Mouse (Mus musculus): ENCODE measurements around the gene Edf1.
A peak's percentile ranks its signal among the peaks of the same experiment; 100 is the strongest.
"Not testable (repeated sequence)": the region's sequence is repeated elsewhere in the genome, so short reads cannot be mapped to it uniquely, and the experiment has no call there.

Edf1 gene

DNA sequence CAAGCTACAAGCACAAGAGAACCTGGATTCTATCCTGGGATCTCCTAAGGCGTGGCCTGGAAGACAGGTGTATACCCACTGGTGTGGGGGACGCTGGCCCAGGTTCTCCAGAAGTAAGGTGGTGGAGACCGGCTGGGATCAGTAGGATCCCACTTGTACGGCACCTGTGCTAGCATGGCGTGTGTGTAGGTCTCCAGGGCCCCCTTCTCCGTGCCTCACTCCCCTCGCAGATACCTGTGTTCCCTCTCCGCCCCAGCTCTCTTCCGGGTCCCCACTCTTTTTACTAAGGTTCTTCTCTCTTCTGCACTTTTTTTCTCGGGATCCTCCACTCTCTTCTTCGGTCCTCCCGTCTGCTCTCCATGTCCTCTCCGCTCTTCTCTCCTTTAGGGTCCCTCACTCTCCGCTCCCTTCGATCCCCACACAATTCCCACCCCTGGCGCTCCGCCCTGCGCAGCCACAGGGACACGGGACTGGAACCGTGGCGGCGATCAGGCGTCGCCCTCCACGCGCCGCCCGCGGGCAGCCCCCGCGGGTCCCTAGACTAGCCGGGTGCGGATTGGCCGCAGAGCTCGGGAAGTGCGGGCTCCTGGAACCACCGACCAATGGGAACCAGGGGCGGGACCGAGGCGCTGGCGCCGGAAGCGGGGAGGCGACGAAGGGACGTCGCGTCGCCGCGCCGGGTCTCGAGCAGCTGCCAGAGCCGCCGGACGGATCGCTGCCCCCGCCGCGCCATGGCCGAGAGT lies at the start of gene Edf1:
Edf1 (plus strand) TSS at position 627 of the 743 bp plus-strand sequence.
- peak; percentile 83 for DNase-seq (ENCODE audit: low read depth, low spot score)

DNA sequence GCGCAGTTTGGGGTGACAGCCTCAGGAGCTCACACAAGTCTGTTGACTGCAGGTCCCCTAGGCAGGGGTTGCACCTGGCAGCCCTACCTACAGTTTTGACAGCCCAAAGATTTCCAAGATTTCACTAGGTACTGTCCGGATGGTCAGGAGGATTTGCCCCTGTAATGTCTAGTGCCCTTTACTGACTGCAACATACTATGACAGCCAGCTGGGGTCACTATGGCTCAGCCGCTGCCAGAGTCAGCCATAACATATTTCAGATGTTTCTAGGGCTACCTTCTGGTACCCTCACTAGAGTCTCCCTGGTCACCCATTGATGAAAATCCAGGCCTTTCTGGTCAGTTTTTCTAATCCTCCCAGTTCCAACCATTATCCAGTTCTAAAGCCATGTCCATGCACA lies 47.7 kb upstream of the Edf1 start:
- DNase-seq (ENCODE audit: low read depth, low spot score) = no peak

DNA sequence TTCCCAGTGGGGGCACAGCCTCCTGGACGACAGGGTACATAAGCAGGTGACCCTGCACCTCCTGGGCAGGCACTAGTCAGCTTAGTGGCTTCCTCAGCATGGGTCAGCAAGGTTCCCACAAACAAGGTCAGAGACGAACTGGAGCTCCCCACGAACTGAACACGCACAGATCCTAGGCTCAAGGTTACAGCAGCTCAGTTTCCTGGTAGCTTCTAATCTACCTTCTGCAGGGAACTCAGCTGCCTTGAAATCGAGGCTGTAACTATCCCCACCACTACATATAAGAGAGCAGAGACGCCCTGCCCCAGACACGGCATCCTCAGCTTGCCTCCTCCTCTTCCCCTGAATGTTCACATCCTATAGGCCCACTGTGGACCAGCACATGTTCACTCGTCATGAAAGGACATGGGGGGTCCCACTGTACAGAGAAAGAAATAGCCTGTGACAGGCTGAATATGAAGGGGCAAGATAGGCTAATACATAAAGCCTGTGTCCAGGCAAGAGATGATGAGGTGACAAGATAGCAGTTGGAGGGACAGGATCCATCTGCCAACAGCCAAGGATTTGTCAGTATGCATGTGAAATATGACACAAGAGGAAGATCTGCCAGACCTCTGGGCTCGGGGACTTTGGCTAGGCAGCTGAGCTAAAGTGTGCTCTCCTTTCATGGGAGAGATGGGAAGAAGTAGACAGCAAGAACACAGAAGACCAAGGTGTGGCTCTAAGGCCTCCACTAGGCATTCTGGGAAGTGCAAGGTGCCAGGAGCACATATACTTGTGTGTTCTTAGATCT lies 30.9 kb upstream of the Edf1 start:
- no peak for DNase-seq (ENCODE audit: low read depth, low spot score)

DNA sequence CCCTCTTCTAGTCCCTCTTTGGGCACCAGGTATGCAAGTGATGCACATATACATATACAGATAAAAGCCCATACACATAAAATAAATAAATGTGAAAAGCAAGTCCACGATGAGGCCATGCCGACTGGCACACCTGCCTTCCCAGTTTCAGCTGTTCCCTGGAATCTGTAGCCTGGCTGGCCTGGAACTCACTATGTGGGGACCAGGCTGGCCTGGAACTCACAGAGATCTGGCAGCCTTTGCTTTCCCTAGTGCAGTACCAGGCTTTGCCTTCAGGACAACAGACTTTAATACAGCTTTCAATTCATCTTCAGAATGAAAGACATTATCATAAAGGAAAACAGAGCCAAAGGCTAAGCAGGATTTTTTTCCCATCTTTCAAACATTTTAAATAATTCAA lies 23.9 kb upstream of the Edf1 start:
- DNase-seq (ENCODE audit: low read depth, low spot score) = no peak

DNA sequence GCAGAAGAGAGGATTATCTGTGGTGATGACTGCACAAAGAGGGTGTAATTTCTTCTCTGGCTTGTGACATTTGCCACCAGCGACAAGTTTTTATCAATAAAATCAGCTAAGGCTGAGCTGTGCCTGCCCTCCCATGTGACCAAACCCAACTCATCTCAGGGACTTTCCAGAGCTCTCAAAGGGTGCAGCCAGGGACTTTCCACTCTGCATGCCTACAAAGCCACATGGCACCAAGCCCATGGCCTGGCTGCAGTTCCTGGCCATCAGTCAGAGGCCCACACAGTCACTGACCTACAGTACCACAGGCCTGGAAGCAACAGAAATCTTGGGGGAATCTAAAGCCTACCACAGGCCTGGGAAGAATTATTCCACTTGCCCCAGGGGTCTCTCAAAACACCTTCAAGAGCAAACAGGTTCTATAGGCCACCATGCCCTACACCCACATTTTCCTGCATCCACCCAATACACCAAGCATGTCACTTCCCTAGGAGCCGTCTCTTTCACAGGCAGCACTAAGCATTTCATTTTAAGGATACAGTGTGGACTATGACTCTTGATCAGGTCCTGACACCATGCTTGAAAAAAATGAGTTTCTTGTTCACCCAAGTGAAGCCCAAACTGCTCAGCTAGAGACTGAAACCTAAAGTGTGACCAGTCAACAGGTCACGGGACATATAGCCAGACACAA lies 23.3 kb upstream of the Edf1 start:
- DNase-seq (ENCODE audit: low read depth, low spot score) = no peak

GRCm38 (mm10) chr2:25534866-25535182 lies 22.8 kb upstream of the Edf1 start:
- no peak for DNase-seq (ENCODE audit: low read depth, low spot score)

DNA sequence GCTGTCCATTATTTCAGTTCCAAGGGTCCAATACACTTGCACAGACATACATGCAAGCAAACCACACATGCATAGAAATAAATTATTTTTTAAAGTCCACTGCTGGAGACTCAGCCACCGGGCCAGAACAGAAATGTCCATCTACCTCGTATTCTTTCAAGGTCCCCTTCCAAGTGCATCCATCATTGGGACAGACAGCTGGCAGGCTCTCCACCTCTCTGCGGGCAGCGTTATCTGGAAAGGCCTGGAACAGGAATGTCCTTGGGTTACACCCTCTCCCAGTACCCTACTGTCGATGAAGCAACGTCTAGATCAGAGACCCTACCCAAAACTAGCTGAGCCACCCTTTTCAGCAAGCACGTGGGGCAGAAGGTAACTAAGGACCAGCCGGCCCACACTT lies 21.1 kb upstream of the Edf1 start:
- no peak for DNase-seq (ENCODE audit: low read depth, low spot score)

- no peak for DNase-seq (ENCODE audit: low read depth, low spot score)
Observed at GRCm38 (mm10) chr2:25540541-25540948, 17.1 kb upstream of the Edf1 start.

DNA sequence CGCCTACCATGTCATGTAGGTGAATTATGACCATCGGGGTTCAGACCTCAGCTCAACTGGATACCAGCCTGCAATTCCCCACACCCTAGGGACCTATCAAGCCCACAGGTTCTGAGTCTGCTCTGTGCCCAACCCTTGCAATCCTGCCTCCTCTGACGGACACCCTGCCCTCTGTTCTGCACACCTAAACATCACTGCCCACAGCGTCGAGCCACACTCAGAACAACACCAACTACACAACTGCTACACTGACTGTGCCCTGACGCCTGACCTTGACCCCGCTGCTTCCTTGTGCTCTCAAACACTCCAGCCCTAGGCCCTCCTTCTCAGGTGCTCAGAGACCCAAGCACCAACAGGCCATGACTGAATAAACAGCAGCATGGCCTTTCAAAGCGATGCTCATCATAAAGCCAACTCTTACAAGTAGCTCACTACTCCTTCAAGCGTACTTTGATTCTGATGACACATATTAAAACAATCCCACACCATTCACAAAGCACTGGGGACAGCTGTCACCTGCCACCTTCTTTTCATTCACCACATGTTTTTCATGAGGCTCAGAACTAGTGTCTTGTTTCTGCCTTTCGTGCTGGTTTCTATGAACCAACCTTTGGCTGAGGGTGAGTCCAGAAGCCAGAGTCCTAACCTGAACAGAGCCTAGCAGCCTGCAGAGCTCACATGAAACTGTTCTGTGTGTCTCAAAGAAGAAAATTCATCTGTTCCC lies 15.8 kb upstream of the Edf1 start:
- DNase-seq (ENCODE audit: low read depth, low spot score) = no peak

DNA sequence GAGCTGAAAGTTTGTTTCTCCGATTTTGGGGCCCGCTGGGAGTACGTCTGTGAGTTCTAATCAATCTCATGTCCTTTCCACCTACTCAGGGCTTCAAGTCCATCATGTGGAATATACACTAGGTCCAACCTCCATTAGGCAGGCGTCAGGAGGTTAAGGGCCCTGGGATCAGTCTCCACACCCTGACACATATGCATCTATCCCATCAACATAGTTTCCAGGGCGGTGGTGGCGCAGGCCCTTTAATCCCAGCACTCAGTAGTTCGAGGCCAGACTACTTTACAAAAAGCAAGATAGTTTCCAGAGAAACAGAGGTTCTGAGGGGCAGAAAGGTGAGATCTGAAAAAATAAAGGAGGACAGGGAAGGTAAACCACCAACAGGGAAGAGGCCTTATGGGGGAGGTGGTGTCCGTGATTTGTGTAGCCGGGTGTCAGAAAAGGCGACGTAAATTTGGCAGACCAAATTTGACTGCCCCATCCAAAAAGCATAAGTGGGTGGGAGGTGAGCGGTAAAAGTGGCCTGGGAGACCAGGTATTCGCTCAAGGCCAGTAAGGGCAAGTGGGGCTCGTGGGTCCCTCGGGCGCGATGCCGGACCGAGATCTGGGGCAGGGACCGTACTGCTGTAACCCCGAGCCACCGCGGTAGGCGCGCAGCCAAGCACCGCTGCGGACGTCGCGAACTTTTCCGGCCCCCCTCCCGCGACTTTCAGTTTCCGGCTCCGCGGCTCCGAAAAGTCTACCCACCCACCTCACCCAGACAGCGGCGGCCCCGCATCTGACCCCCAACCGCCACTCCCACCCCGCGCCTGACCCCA lies 11.4 kb upstream of the Edf1 start:
- no peak for DNase-seq (ENCODE audit: low read depth, low spot score)

GRCm38 (mm10) chr2:25546811-25547491 lies 10.7 kb upstream of the Edf1 start, which contains the start of gene Traf2:
Gene Traf2, minus strand, starts transcription at chr2:25546940.
- peak; percentile 96 for DNase-seq (ENCODE audit: low read depth, low spot score)

DNA sequence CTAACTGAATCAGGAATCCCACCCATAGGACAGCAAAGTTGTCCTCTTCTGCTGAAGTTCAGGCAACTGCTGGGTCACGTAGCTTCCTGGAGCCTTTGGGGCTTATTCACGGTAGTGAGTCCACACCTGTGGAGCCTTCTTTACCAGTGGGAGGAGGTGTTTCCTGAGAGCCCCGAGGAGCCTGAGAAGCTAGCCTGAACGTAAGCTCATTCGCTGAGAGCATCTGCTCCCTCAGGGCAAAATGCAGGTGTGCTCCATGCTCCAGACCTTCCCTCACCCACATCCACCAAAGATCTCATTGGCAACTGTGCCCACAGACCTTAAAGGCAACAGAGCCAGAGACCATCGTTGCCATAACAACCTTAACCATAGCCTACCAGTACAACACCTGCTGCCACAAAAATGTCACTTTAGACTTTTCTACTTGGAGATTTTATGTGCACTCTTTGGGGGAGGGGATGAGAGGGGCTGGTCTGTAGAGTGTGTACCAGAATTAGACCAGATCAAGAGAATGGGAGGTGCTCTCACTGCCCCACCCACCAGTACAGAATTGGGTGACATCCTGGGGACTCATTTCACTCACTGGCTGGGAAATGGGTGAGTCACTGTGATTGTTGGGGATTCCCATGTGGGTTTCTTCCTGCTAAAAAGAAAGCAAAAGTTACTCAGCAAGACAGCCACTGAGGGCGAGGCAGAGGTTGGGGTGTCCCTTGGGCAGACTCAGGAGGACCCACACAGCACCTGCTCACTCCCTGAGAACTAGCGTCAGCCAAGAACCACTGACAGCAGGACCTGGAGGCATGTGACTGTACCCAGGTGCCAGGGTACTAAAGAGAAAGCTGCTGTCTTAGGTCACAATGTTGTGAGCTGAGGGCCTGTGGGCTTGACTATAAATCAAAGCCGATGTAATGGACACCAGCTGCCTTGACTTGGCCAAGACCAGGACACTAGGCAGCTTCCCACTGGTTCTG lies 8.3 kb upstream of the Edf1 start:
- no peak for DNase-seq (ENCODE audit: low read depth, low spot score)

- DNase-seq (ENCODE audit: low read depth, low spot score) = no peak
Observed at GRCm38 (mm10) chr2:25551186-25551585, 6.5 kb upstream of the Edf1 start.

- DNase-seq (ENCODE audit: low read depth, low spot score) = not testable (repeated sequence)
Observed at GRCm38 (mm10) chr2:25553171-25553786, 4.4 kb upstream of the Edf1 start.

GRCm38 (mm10) chr2:25555479-25555878 lies 2.2 kb upstream of the Edf1 start:
- not testable (repeated sequence) for DNase-seq (ENCODE audit: low read depth, low spot score)

DNA sequence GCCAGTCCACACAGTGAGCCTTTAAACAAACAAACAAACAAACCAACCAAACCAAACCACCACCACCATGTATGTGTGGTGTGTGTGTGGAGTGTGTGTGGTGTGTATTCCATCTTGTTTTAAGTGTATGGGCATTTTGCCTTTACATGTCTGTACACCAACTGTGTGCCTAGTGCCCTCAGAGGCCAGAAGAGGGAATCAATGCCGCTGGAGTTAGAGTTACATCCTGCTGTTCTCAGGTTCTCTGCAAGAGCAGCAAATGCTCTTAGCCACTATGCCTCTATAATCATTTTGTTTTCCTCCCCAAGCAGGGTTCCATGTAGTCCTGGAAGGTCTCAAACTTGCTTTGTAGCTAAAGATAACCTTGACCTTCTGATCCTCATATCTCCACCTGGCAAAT lies 1.4 kb upstream of the Edf1 start:
- no peak for DNase-seq (ENCODE audit: low read depth, low spot score)

GRCm38 (mm10) chr2:25557964-25558360 lies 315 bp downstream of the Edf1 start:
- DNase-seq (ENCODE audit: low read depth, low spot score) = no peak

GRCm38 (mm10) chr2:25558774-25559173 lies 1.1 kb downstream of the Edf1 start:
- no peak for DNase-seq (ENCODE audit: low read depth, low spot score)

DNA sequence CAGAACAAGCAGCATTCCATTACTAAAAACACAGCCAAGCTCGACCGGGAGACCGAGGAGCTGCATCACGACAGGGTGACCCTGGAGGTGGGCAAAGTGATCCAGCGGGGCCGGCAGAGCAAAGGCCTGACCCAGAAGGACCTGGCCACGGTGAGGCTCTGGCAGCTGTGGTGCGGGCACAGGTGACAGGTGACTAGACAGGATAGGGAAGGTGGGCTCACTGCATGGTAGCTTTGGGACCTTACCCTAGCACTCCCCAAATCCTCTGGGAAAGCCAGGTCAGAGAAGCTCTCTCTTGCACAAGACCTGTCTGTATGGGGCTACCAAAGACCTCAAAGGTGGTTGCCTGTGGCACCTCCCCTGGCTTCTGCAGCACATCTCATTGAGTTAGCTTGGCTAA lies 2.9 kb downstream of the Edf1 start:
- no peak for DNase-seq (ENCODE audit: low read depth, low spot score)

All from retina, adult 2 months (tissue).